Mouse (Mus musculus): ENCODE measurements around the gene Pnma3.

- TF ChIP-seq CTCF (conservative IDR thresholded peaks at IDR 0.05; ENCODE audit: insufficient read depth, insufficient read length, low read depth, low read length) (no peak), POLR2A (IDR thresholded peaks at IDR 0.05; ENCODE audit: low read depth, low read length) (no peak)
These were observed 824 bp upstream of the Pnma3 start for GRCm38 (mm10) chrX:73063512-73064414.

Data from kidney, adult 2 months (tissue).